Mouse (Mus musculus) embryonic fibroblast, embryonic 13.5 days (primary cell): Measurements from ENCODE around the gene Ash1l.

Experiments
- CTCF ChIP-seq: IDR thresholded peaks from 2 replicates; pipeline ENCODE4 v1.5.1; 2011; ENCODE audit warnings: mild to moderate bottlenecking, control low read depth, low read length, moderate library complexity, borderline replicate concordance; ENCODE audit not compliant: insufficient read depth
- POLR2A ChIP-seq: IDR thresholded peaks from 2 replicates; pipeline ENCODE4 v1.6.1; 2011; ENCODE audit warnings: low read depth, mild to moderate bottlenecking, control low read depth, low read length, moderate library complexity

DNA sequence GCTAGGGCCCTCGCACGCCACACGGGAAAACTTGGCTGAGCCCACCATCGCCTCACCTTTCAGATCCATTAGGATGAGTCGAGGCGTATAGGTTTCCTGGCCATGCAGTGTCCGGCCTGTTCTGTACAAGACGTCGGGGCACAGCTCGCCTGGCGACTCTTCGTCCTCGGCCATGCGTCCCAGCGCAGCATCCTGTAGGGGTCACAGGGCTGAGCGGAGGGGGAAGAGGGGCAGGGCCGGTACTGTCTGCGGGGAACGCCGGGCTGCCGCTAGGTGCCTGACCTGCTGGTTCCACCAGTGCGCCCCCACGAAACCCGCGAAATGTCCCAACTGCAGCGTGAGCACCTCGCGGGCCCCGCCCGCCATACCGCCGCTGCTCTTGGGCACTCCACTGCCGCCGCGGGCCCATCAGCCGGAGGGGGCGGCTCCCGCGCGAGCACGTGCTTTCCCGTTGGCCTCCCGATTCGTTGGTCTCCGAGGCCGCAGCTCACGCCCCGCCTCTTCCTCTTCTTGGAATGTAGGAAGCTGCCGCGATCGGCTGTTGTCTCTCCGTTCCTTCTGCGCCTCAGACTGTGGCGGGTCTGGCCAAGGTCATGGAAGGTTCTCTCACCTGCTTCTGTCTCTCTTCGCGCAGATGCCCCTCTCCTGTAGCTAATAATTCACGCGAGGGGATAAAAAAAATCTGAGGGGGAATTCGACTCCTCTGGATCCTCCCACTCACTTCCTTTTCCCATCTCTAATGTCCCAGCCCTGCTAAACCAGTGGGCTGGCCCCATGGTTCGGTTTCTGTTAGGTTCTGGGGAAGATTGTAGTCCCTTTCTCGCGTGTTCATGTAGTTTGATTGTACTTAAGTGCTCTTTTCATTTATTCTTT lies 36.7 kb upstream of the Ash1l start, which contains the start of gene Msto1:
- TF ChIP-seq CTCF = no peak
- peak; percentile 91 for TF ChIP-seq POLR2A
